Mouse (Mus musculus) cerebellum, adult 9-10 months (tissue): ENCODE measurements at regions not wholly inside any gene's neighbourhood (a gene's known extent, or its start where the extent isn't known, plus 50 kb on each side); places are given as distances from the start of the nearest gene placed in this dataset.

ENCODE experiments used
- DNase-seq: peaks from one replicate; pipeline ENCODE4 v3.0.0; 2022

- DNase-seq, result no peak
Measured at GRCm38 (mm10) chr9:101546213-101546832, 294.7 kb upstream of the Ppp2r3a start.

GRCm38 (mm10) chr9:101518137-101518536, 266.5 kb upstream of the Ppp2r3a start:
- DNase-seq, result no peak

- no peak for DNase-seq
Measured at GRCm38 (mm10) chr9:101510807-101511206, 259.2 kb upstream of the Ppp2r3a start.

- no peak for DNase-seq
Measured at GRCm38 (mm10) chr9:101509196-101509595, 257.6 kb upstream of the Ppp2r3a start.

- DNase-seq, result no peak
Measured at GRCm38 (mm10) chr9:101507023-101507690, 255.6 kb upstream of the Ppp2r3a start.

- DNase-seq, result no peak
Measured at GRCm38 (mm10) chr9:101501706-101502465, 250.3 kb upstream of the Ppp2r3a start.

- DNase-seq, result no peak
Measured at GRCm38 (mm10) chr9:101501036-101501435, 249.4 kb upstream of the Ppp2r3a start.

- no peak for DNase-seq
Measured at GRCm38 (mm10) chr9:101498721-101499120, 247.1 kb upstream of the Ppp2r3a start.

- no peak for DNase-seq
Measured at GRCm38 (mm10) chr9:101495768-101496167, 244.2 kb upstream of the Ppp2r3a start.

- no peak for DNase-seq
Measured at GRCm38 (mm10) chr9:101489013-101489412, 237.4 kb upstream of the Ppp2r3a start.

GRCm38 (mm10) chr9:101476223-101476622, 224.6 kb upstream of the Ppp2r3a start:
- no peak for DNase-seq

- DNase-seq, result no peak
Measured at GRCm38 (mm10) chr9:101473074-101473461, 221.5 kb upstream of the Ppp2r3a start.

GRCm38 (mm10) chr9:101472101-101473073, 220.8 kb upstream of the Ppp2r3a start:
- no peak for DNase-seq

GRCm38 (mm10) chr9:101471665-101472064, 220.1 kb upstream of the Ppp2r3a start:
- DNase-seq, result no peak

GRCm38 (mm10) chr9:101469756-101470155, 218.2 kb upstream of the Ppp2r3a start:
- no peak for DNase-seq

GRCm38 (mm10) chr9:101464727-101465427, 213.3 kb upstream of the Ppp2r3a start:
- DNase-seq, result no peak

- no peak for DNase-seq
Measured at GRCm38 (mm10) chr9:101458947-101459627, 207.5 kb upstream of the Ppp2r3a start.

GRCm38 (mm10) chr9:101458306-101458946, 206.8 kb upstream of the Ppp2r3a start:
- no peak for DNase-seq

- DNase-seq, result no peak
Measured at GRCm38 (mm10) chr9:101446316-101446715, 194.7 kb upstream of the Ppp2r3a start.

- DNase-seq, result peak; percentile 50
Measured at GRCm38 (mm10) chr9:101445764-101446163, 194.2 kb upstream of the Ppp2r3a start.

GRCm38 (mm10) chr9:101445293-101445692, 193.7 kb upstream of the Ppp2r3a start:
- DNase-seq, result no peak
